Mouse (Mus musculus): ENCODE measurements at regions not wholly inside any gene's neighbourhood (a gene's known extent, or its start where the extent isn't known, plus 50 kb on each side); places are given as distances from the start of the nearest gene placed in this dataset.
A peak's percentile ranks its signal among the peaks of the same experiment; 100 is the strongest.

DNA sequence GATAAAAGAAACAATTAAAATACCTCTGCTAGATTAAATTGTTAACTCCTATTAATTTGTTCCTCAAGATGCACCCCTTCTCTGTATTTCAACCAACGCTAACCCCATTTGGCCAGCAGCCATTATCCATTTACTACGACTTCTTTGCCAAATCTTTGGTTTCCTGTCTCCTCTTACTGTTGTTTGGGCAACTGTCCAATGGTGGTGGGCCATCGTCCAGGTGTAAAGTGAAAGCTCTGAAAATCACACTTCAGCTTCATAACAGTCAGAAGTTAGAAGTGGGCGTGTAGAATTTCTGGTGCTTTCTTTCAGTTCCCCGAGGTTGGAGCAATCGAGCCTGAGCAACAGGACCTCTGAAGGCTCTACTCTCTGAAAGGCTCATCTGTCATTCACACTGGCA is 66.8 kb upstream of the Zbtb20 start:
- DNase-seq (ENCODE audit: low spot score) (no peak), ATAC-seq (ENCODE audit: insufficient number of reproducible peaks, low FRiP score, low TSS enrichment, low read depth) (no peak)
- Histone ChIP-seq H3K9me3 (ENCODE audit: control insufficient read depth, low read length) (no peaks in the 10 kb centered on the region), H3K27me3 (ENCODE audit: control insufficient read depth, insufficient read depth, low read length) (no peaks in the 10 kb centered on the region), H3K4me1 (ENCODE audit: control insufficient read depth, insufficient read depth, low read length) (no peaks in the 10 kb centered on the region), H3K4me2 (ENCODE audit: low read depth, severe bottlenecking) (no peak overlapping the region), H3K4me3 (ENCODE audit: low read depth, low read length) (no peak overlapping the region), H3K27ac (replicated peaks; ENCODE audit: low read depth, low read length) (no peak overlapping the region), H3K9ac (ENCODE audit: low read length) (no peak overlapping the region), H3K36me3 (ENCODE audit: control insufficient read depth, insufficient read depth, low read length) (no peaks in the 10 kb centered on the region)
- WGBS = 88% methylated on average over 6 of the region's 6 CpGs

DNA sequence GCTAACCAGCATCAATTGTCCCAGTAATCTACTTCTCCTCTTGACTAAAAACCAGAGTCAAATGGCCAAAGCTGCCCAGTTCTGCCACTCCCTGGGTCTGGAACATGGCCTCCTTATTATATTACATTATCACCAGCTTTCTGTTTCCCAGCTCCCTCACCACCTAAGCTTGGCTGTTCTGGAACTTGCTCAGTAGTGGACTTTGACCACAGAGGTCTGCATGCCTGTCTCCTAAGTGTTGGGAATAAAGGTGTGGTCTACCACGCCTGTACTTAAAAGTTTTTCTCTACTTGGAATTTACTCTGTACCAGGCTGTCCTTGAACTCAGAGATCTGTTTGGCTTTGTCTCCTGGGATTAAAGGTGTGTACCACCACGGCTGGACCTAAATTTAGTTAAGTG is 68.1 kb upstream of the Zbtb20 start:
- no peak overlapping the region for H3K9ac ChIP-seq (ENCODE audit: low read length)
- H3K4me1 ChIP-seq (ENCODE audit: control insufficient read depth, insufficient read depth, low read length) = no peaks in the 10 kb centered on the region
- H3K36me3 ChIP-seq (ENCODE audit: control insufficient read depth, insufficient read depth, low read length) = no peaks in the 10 kb centered on the region
- no peak overlapping the region for H3K4me3 ChIP-seq (ENCODE audit: low read depth, low read length)
- no peaks in the 10 kb centered on the region for H3K9me3 ChIP-seq (ENCODE audit: control insufficient read depth, low read length)
- no peak overlapping the region for H3K4me2 ChIP-seq (ENCODE audit: low read depth, severe bottlenecking)
- no peaks in the 10 kb centered on the region for H3K27me3 ChIP-seq (ENCODE audit: control insufficient read depth, insufficient read depth, low read length)
- no peak overlapping the region for H3K27ac ChIP-seq (replicated peaks; ENCODE audit: low read depth, low read length)
- DNase-seq (ENCODE audit: low spot score) (no peak), ATAC-seq (ENCODE audit: insufficient number of reproducible peaks, low FRiP score, low TSS enrichment, low read depth) (no peak)
- whole genome bisulfite sequencing = 92% methylated on average over 2 of the region's 2 CpGs

DNA sequence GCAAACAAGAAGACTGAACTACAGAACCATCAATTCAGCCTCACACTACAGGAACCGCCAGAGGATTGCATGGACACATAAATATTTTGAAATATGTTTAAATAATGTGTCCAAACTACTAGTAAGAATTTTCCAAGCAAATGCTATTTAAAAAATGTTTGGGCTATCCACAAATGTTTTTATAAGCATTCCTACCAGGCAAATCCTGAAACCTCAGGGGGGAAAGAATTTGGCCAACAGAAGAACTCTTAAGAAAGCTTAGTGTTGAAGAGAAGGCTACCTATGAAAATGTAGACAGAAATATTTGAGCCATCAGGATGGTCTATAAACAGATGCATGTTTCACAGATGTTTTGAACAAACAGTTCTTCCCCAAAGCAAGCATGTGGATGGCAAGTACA is 72.1 kb upstream of the Zbtb20 start:
- no peak overlapping the region for H3K27ac ChIP-seq (replicated peaks; ENCODE audit: low read depth, low read length)
- no peaks in the 10 kb centered on the region for H3K4me1 ChIP-seq (ENCODE audit: control insufficient read depth, insufficient read depth, low read length)
- no peak for DNase-seq (ENCODE audit: low spot score)
- H3K27me3 ChIP-seq (ENCODE audit: control insufficient read depth, insufficient read depth, low read length) = no peaks in the 10 kb centered on the region
- ATAC-seq (ENCODE audit: insufficient number of reproducible peaks, low FRiP score, low TSS enrichment, low read depth) = no peak
- H3K4me3 ChIP-seq (ENCODE audit: low read depth, low read length) = no peak overlapping the region
- H3K9ac ChIP-seq (ENCODE audit: low read length) = no peak overlapping the region
- WGBS = 94% methylated on average over 1 of the region's 1 CpGs
- H3K9me3 ChIP-seq (ENCODE audit: control insufficient read depth, low read length) = no peaks in the 10 kb centered on the region
- H3K36me3 ChIP-seq (ENCODE audit: control insufficient read depth, insufficient read depth, low read length) = no peaks in the 10 kb centered on the region
- H3K4me2 ChIP-seq (ENCODE audit: low read depth, severe bottlenecking) = no peak overlapping the region

DNA sequence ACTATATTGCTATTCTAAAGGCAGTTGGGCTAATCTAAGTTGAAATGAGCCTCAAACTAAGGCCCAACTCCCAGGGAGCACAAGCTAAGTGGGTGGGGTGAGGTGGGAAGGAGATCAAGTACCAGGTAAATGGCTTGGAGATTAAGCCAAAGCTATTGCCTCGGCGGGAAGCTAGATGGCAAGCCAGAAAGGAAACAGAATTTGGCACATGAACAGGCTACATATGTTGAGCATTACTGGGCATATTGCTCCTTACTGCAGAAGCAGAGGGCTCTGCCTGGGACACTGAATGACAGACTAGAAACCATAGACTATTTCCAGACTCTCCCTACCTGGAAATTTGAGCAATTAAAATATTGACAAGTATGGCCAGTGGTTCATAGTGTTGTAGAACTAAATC is 83.1 kb upstream of the Zbtb20 start:
- 70% methylated on average over 2 of the region's 2 CpGs for WGBS
- DNase-seq (ENCODE audit: low spot score) = no peak

DNA sequence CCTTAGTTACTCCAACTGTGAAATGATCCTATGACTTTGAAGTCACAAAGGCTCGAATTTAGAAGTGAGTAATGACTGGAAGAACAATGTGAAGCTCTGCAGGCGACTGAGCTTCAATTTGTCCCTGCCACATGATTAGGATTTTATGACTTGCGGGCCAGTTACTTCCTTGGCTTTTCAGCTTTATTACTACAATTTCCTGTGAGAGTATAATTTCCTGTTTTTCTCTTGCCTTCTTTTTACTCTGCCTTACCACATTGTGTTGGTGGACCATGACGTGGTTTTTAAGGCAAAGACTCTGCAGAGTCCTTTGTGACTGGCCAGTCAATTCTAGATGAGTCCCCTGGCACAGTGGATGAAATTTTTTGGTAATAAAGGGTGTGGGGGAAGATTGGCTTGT is 91.0 kb upstream of the Zbtb20 start:
- ATAC-seq (ENCODE audit: insufficient number of reproducible peaks, low FRiP score, low TSS enrichment, low read depth) = peak; percentile 72; the same call in 1 of the 2 replicates
- WGBS = 5% methylated on average over 4 of the region's 4 CpGs
- H3K27ac ChIP-seq (replicated peaks; ENCODE audit: low read depth, low read length) = peak overlapping the region; percentile 3; the same call in 1 of the 2 replicates
- no peak overlapping the region for H3K4me3 ChIP-seq (ENCODE audit: low read depth, low read length)
- H3K9ac ChIP-seq (ENCODE audit: low read length) = no peak overlapping the region
- H3K36me3 ChIP-seq (ENCODE audit: control insufficient read depth, insufficient read depth, low read length) = no peaks in the 10 kb centered on the region
- H3K27me3 ChIP-seq (ENCODE audit: control insufficient read depth, insufficient read depth, low read length) = no peaks in the 10 kb centered on the region
- H3K4me2 ChIP-seq (ENCODE audit: low read depth, severe bottlenecking) = no peak overlapping the region
- 0 out of 2 replicates have a peak, but pooled peaks cover 2% of the 10 kb centered on the region for H3K4me1 ChIP-seq (ENCODE audit: control insufficient read depth, insufficient read depth, low read length)
- no peak for DNase-seq (ENCODE audit: low spot score)
- H3K9me3 ChIP-seq (ENCODE audit: control insufficient read depth, low read length) = no peaks in the 10 kb centered on the region

More for the DNA sequence above, 83.1 kb upstream of the Zbtb20 start:
- H3K4me1 ChIP-seq (ENCODE audit: control insufficient read depth, insufficient read depth, low read length) = no peaks in the 10 kb centered on the region
- no peak overlapping the region for H3K4me3 ChIP-seq (ENCODE audit: low read depth, low read length)
- H3K27me3 ChIP-seq (ENCODE audit: control insufficient read depth, insufficient read depth, low read length) = no peaks in the 10 kb centered on the region
- no peak overlapping the region for H3K27ac ChIP-seq (replicated peaks; ENCODE audit: low read depth, low read length)
- no peaks in the 10 kb centered on the region for H3K36me3 ChIP-seq (ENCODE audit: control insufficient read depth, insufficient read depth, low read length)
- H3K9me3 ChIP-seq (ENCODE audit: control insufficient read depth, low read length) = no peaks in the 10 kb centered on the region
- no peak overlapping the region for H3K9ac ChIP-seq (ENCODE audit: low read length)
- H3K4me2 ChIP-seq (ENCODE audit: low read depth, severe bottlenecking) = no peak overlapping the region
- ATAC-seq (ENCODE audit: insufficient number of reproducible peaks, low FRiP score, low TSS enrichment, low read depth) = no peak

DNA sequence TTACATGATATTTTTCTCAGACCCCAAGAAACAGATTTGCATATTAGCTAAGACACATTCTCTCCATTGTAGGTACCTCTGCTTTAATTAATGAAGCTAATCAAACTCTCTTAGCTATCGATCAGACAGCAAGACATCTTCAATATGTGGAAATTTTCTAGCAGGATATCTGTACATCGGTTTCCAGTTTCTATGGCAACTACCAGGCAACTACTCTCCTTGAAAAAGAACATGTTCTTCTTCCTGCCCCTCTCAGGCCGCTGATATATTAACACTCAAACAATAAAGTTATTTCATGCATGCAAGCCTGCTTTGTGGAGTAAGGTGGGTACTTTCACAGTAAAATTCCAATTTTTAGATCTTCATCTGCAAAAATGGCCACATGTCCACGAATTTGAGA is 91.7 kb upstream of the Zbtb20 start:
- WGBS = 70% methylated on average over 4 of the region's 4 CpGs
- H3K9me3 ChIP-seq (ENCODE audit: control insufficient read depth, low read length) = no peaks in the 10 kb centered on the region
- no peaks in the 10 kb centered on the region for H3K36me3 ChIP-seq (ENCODE audit: control insufficient read depth, insufficient read depth, low read length)
- no peak overlapping the region for H3K4me2 ChIP-seq (ENCODE audit: low read depth, severe bottlenecking)
- H3K4me1 ChIP-seq (ENCODE audit: control insufficient read depth, insufficient read depth, low read length) = 0 out of 2 replicates have a peak, but pooled peaks cover 2% of the 10 kb centered on the region
- no peaks in the 10 kb centered on the region for H3K27me3 ChIP-seq (ENCODE audit: control insufficient read depth, insufficient read depth, low read length)
- no peak overlapping the region for H3K4me3 ChIP-seq (ENCODE audit: low read depth, low read length)
- no peak overlapping the region for H3K27ac ChIP-seq (replicated peaks; ENCODE audit: low read depth, low read length)
- no peak overlapping the region for H3K9ac ChIP-seq (ENCODE audit: low read length)
- DNase-seq (ENCODE audit: low spot score) (no peak), ATAC-seq (ENCODE audit: insufficient number of reproducible peaks, low FRiP score, low TSS enrichment, low read depth) (no peak)

DNA sequence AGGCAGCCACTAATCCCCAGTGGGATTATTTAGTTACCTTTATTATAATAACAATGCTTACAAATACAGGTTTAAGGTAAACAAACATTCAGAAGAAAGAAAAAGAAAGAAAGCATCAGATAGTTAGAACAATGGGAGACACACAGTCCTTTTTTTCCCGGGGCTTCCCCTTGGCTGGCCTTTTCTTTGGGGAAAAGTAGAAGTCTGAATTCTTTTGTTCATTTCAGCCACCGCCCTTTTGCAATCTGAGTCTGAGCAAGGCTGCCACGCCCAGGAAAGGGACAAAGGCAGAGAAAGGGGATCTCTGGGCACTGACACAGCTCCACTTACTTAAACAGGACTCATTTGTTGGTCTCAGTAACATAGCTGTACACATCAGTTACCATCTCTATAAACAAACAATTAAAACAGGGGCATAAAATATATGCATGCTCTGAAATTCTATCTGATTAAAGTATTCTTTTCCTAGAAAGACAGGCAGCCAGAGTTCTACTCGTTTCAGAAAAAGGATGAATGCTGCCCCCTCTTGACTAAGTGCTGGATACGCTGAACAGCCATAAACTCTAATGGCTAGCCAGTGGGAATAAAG is 93.5 kb upstream of the Zbtb20 start:
- no peaks in the 10 kb centered on the region for H3K9me3 ChIP-seq (ENCODE audit: control insufficient read depth, low read length)
- ATAC-seq (ENCODE audit: insufficient number of reproducible peaks, low FRiP score, low TSS enrichment, low read depth) (peak; percentile 58; the same call in 1 of the 2 replicates), DNase-seq (ENCODE audit: low spot score) (peak; percentile 46)
- H3K27ac ChIP-seq (replicated peaks; ENCODE audit: low read depth, low read length) = 0 out of 2 replicates have a peak overlapping the region, but pooled peaks have one; percentile 21
- no peak overlapping the region for H3K4me3 ChIP-seq (ENCODE audit: low read depth, low read length)
- no peaks in the 10 kb centered on the region for H3K36me3 ChIP-seq (ENCODE audit: control insufficient read depth, insufficient read depth, low read length)
- 1% methylated on average over 5 of the region's 5 CpGs for WGBS
- H3K4me2 ChIP-seq (ENCODE audit: low read depth, severe bottlenecking) = no peak overlapping the region
- no peaks in the 10 kb centered on the region for H3K27me3 ChIP-seq (ENCODE audit: control insufficient read depth, insufficient read depth, low read length)
- H3K9ac ChIP-seq (ENCODE audit: low read length) = no peak overlapping the region
- H3K4me1 ChIP-seq (ENCODE audit: control insufficient read depth, insufficient read depth, low read length) = 0 out of 2 replicates have a peak, but pooled peaks cover 2% of the 10 kb centered on the region

DNA sequence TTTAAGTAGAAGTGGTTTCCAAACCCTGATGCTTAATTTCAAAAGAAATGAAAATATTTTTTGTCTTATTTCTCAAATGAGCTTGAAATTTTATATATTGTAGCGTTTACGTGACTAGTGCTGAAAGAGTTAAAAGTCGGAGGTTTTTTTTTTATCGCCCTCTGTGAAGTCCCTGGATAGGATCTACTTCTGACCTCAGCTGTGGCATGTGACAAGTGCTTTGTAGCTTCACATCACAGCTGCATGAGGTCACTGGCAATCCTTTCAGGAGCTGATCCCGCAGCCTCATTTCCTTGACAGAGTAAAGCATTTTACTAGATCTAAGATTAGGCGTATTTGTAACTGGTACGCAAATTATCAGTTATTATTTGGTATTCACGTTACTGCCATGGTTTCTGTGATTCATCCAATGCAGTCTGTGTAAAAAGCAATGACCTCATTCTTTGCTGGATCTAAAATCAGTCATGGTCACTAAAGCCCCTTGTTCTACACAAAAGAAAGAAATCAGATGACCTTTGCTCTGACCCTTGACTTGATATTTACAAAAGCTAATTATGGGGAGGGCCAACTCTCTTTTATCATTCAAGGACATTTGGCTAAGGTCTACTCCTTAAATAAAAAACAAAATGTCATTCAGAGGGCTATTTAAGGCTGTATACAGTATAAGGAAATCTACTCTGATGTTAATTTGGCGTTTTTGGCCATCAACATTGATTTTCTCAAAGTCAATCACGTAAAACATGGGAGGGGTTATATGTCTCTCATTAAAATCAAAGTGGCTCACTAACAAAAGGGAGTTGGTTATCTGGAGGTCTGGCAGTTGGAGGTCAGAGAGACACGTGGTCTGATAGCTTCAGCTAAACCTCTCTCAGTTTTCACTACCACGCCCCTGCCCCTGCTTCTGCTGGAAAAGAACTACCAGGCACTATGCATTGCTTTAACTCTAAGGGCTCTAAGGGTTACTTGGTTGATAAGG is 94.3 kb upstream of the Zbtb20 start:
- H3K4me2 ChIP-seq (ENCODE audit: low read depth, severe bottlenecking) = no peak overlapping the region
- DNase-seq (ENCODE audit: low spot score) (peak; percentile 41), ATAC-seq (ENCODE audit: insufficient number of reproducible peaks, low FRiP score, low TSS enrichment, low read depth) (peak; percentile 48; the same call in 1 of the 2 replicates)
- H3K4me3 ChIP-seq (ENCODE audit: low read depth, low read length) = no peak overlapping the region
- no peaks in the 10 kb centered on the region for H3K36me3 ChIP-seq (ENCODE audit: control insufficient read depth, insufficient read depth, low read length)
- WGBS = 10% methylated on average over 12 of the region's 12 CpGs
- 0 out of 2 replicates have a peak, but pooled peaks cover 2% of the 10 kb centered on the region for H3K4me1 ChIP-seq (ENCODE audit: control insufficient read depth, insufficient read depth, low read length)
- H3K9ac ChIP-seq (ENCODE audit: low read length) = no peak overlapping the region
- no peaks in the 10 kb centered on the region for H3K27me3 ChIP-seq (ENCODE audit: control insufficient read depth, insufficient read depth, low read length)
- no peak overlapping the region for H3K27ac ChIP-seq (replicated peaks; ENCODE audit: low read depth, low read length)
- no peaks in the 10 kb centered on the region for H3K9me3 ChIP-seq (ENCODE audit: control insufficient read depth, low read length)
